Mouse (Mus musculus) spleen, adult 10 weeks (tissue): ENCODE measurements around the gene Ap2s1. TPM values are rescaled to one million over a fixed set of nuclear protein-coding genes. Genes with fewer than 3 reads are reported as not detected.

ENCODE experiments used
- polyA plus RNA-seq: library from polyadenylated mRNA; stranded (reverse); fragments of 350-450 nt; fragmentation: Illumina TruSeq; extraction: RNeasy Lipid Tissue Mini Kit (QIAGEN cat#74804); gene quantifications from one replicate; pipeline ENCODE4 v1.2.3, GENCODE M21; 2015; ENCODE audit warnings: low replicate concordance; ENCODE audit not compliant: insufficient read depth

Ap2s1 gene
- 119 TPM for polyA plus RNA-seq

DNA sequence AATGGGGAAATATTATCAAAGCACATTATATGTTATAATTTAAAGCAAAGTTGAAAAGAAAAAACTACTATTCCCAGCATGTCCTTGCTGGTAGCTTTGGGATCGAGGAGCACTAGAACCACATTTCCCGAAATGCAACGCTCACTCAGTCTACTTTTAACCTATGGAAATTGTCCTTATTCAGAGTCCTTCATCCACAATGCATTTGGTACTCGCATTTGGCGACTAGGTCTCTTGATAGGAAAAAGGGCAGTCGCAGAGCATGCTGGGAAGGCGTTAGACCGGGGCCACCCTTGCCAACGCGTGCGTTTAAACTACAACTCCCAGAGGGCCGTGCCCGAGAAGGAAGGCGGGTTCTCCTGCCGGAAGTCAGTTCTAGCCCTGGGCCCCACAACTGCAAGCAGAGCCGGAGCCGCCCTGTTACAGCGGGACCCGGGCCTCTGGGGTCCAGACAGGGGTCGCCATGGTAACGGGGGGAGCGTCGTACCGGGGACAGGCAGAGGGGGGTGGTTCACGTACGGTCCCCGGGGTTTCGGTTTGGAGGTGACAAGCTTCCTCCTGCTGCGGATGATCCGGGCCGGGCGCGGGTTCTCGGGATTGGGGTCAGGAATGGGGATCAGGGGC, at the start of gene Ap2s1:
Gene Ap2s1 (plus strand): TSS at position 338 of the 624 bp plus-strand sequence.

GRCm38 (mm10) chr7:16721629-16722028, 16.6 kb upstream of the Ap2s1 start, which contains the start of gene Ceacam9:
TSS of gene Ceacam9 (plus strand) at chr7:16721929.

DNA sequence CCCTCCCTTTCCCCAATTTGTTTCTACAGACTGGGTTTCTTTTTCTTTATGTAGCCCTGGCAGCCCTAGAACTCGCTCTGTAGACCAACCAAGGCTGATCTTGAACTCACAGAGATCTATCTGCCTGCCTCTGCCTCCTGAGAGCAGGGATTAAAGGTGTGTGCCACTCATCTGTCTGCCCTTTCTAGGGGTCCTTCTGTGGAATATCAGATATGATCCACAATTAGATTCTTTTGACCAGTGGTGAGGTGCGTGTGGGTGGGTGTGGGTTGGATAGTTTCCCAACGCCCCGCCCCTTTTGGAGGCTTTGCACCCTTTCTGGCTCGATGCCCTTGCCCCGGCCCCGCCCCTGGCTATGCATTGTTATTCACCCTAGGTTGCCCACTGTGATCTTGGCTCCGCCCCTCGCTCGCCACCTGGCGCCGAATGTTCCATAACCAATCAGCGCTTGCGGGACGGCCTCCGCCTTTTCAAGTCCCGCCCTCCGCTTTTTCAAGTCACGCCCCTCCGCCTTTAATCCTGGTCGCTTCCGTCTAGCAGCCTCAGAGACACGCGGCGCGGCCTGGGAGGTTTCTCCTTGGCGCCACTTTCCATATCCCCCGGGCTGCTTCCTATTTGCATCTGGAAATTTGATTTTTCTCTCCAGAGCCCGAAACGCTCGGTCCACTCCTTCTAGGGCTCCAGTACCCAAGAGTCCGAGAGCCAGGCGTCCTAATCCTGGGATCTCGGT, 42.8 kb downstream of the Ap2s1 start, which contains the start of gene Slc1a5:
Gene Slc1a5 (plus strand): TSS at position 516 of the 730 bp plus-strand sequence.

Other genes with a start within 250 kb of the Ap2s1 start
- 12.9 TPM for gene Arhgap35, start 123.4 kb upstream of the Ap2s1 start, polyA plus RNA-seq
- not detected for gene Ceacam15, start 62.7 kb upstream of the Ap2s1 start, polyA plus RNA-seq
- gene Ceacam9, start 16.5 kb upstream of the Ap2s1 start, polyA plus RNA-seq = not detected
- gene Slc1a5, start 42.9 kb downstream of the Ap2s1 start, polyA plus RNA-seq = 164 TPM
- gene Strn4, start 77.5 kb downstream of the Ap2s1 start, polyA plus RNA-seq = 59.6 TPM
- gene Fkrp, start 78.3 kb downstream of the Ap2s1 start, polyA plus RNA-seq = 19.8 TPM
- gene Prkd2, start 104.5 kb downstream of the Ap2s1 start, polyA plus RNA-seq = 58.1 TPM
- gene Dact3, start 136.9 kb downstream of the Ap2s1 start, polyA plus RNA-seq = 2.7 TPM
- gene Gng8, start 153.4 kb downstream of the Ap2s1 start, polyA plus RNA-seq = 2.4 TPM
- 5.6 TPM for gene Ptgir, start 168.1 kb downstream of the Ap2s1 start, polyA plus RNA-seq
- gene Calm3, start 185.7 kb downstream of the Ap2s1 start, polyA plus RNA-seq = 168 TPM
- gene Pnmal2, start 206.3 kb downstream of the Ap2s1 start, polyA plus RNA-seq = 1.5 TPM
- not detected for gene Pnmal1, start 221.3 kb downstream of the Ap2s1 start, polyA plus RNA-seq
- gene Gm42372, start 244.7 kb downstream of the Ap2s1 start, polyA plus RNA-seq = 3.1 TPM